Mouse (Mus musculus): ENCODE data around the gene Cacng4. TPM values are rescaled to one million over a fixed set of nuclear protein-coding genes. Genes with fewer than 3 reads are reported as not detected.

Gene Cacng4
- polyA plus RNA-seq, 1 experiment from 2014 or later = 0.54 TPM

Other genes starting within 250 kb of the Cacng4 start
- gene Helz, start 246.6 kb downstream of the Cacng4 start, polyA plus RNA-seq (2014; fragmentation: Nextera tagmentation; extraction: Ambion mirVana) = 17.5 and 18.7 TPM in 2 replicates
- gene Cacng1, start 78.0 kb downstream of the Cacng4 start, polyA plus RNA-seq (2014; fragmentation: Nextera tagmentation; extraction: Ambion mirVana) = 0.32 TPM in 1 of 2 replicates, not detected in the other
- 0.05 and 0.08 TPM in 2 replicates for gene Cacng5, start 120.5 kb upstream of the Cacng4 start, polyA plus RNA-seq (2014; fragmentation: Nextera tagmentation; extraction: Ambion mirVana)